Mouse (Mus musculus): ENCODE data around the gene Cd22. TPM values are rescaled to one million over a fixed set of nuclear protein-coding genes. Genes with fewer than 3 reads are reported as not detected.
"Not testable (repeated sequence)": the region's sequence is repeated elsewhere in the genome, so short reads cannot be mapped to it uniquely, and the experiment has no call there.

Cd22 gene
- polyA plus RNA-seq (2015; fragmentation: Nextera tagmentation; extraction: Ambion mirVana) = 0.35 TPM in 1 of 2 replicates, not detected in the other

- H3K36me3 ChIP-seq = no peaks in the 10 kb centered on the region
- H3K27ac ChIP-seq (replicated peaks) = no peak within 1 kb of the TSS
- WGBS = 76% methylated on average over 7 of the region's 7 CpGs
- no peak within 1 kb of the TSS for H3K9ac ChIP-seq
- no peaks in the 10 kb centered on the region for H3K27me3 ChIP-seq
- no peaks in the 10 kb centered on the region for H3K4me1 ChIP-seq (replicated peaks)
- no peaks in the 10 kb centered on the region for H3K9me3 ChIP-seq
- no peak for ATAC-seq (ENCODE audit: low FRiP score, low read depth)
- no peak within 1 kb of the TSS for H3K4me2 ChIP-seq
- H3K4me3 ChIP-seq = no peak within 1 kb of the TSS
Measured at GRCm38 (mm10) chr7:30880176-30880575, at the start of gene Cd22. TSS of gene Cd22 (minus strand) at chr7:30880342.

GRCm38 (mm10) chr7:30924581-30924980, 44.4 kb upstream of the Cd22 start, which contains the start of gene Hamp2:
TSS of gene Hamp2 (minus strand) at chr7:30924681.
- H3K4me2 ChIP-seq; H3K9me3 ChIP-seq; H3K4me3 ChIP-seq; ATAC-seq (ENCODE audit: low FRiP score, low read depth); H3K27ac ChIP-seq (replicated peaks); H3K4me1 ChIP-seq (replicated peaks); H3K27me3 ChIP-seq; H3K36me3 ChIP-seq; H3K9ac ChIP-seq: not testable (repeated sequence)
- 78% methylated on average over 2 of the region's 2 CpGs for WGBS

- ATAC-seq (ENCODE audit: low FRiP score, low read depth) = no peak
- Histone ChIP-seq H3K4me3 (no peak overlapping the region), H3K27ac (replicated peaks) (no peak overlapping the region), H3K4me1 (replicated peaks) (no peaks in the 10 kb centered on the region), H3K9me3 (no peaks in the 10 kb centered on the region), H3K27me3 (no peaks in the 10 kb centered on the region), H3K36me3 (no peaks in the 10 kb centered on the region), H3K9ac (no peak overlapping the region), H3K4me2 (no peak overlapping the region)
- 70% methylated on average over 3 of the region's 3 CpGs for WGBS
Measured at GRCm38 (mm10) chr7:30924071-30924470, 43.9 kb upstream of the Cd22 start.

- H3K4me1 ChIP-seq (replicated peaks); H3K27ac ChIP-seq (replicated peaks); H3K9me3 ChIP-seq; H3K27me3 ChIP-seq; H3K4me3 ChIP-seq; H3K36me3 ChIP-seq; ATAC-seq (ENCODE audit: low FRiP score, low read depth); H3K4me2 ChIP-seq; H3K9ac ChIP-seq: not testable (repeated sequence)
- WGBS = 56% methylated on average over 3 of the region's 3 CpGs
Measured at GRCm38 (mm10) chr7:30922490-30922889, 42.3 kb upstream of the Cd22 start.

- Histone ChIP-seq H3K9ac (no peak overlapping the region), H3K4me1 (replicated peaks) (no peaks in the 10 kb centered on the region), H3K27me3 (no peaks in the 10 kb centered on the region), H3K27ac (replicated peaks) (no peak overlapping the region), H3K9me3 (no peaks in the 10 kb centered on the region), H3K4me2 (no peak overlapping the region), H3K4me3 (no peak overlapping the region), H3K36me3 (no peaks in the 10 kb centered on the region)
- WGBS = 80% methylated on average over 3 of the region's 3 CpGs
- no peak for ATAC-seq (ENCODE audit: low FRiP score, low read depth)
Measured at GRCm38 (mm10) chr7:30920217-30920616, 40.1 kb upstream of the Cd22 start.

- no peaks in the 10 kb centered on the region for H3K9me3 ChIP-seq
- H3K27ac ChIP-seq (replicated peaks) = no peak overlapping the region
- no peaks in the 10 kb centered on the region for H3K36me3 ChIP-seq
- no peak overlapping the region for H3K4me3 ChIP-seq
- H3K27me3 ChIP-seq = no peaks in the 10 kb centered on the region
- no peak for ATAC-seq (ENCODE audit: low FRiP score, low read depth)
- 59% methylated on average over 4 of the region's 4 CpGs for WGBS
- H3K9ac ChIP-seq = no peak overlapping the region
- H3K4me1 ChIP-seq (replicated peaks) = no peaks in the 10 kb centered on the region
- no peak overlapping the region for H3K4me2 ChIP-seq
Measured at GRCm38 (mm10) chr7:30917219-30917618, 37.1 kb upstream of the Cd22 start.

GRCm38 (mm10) chr7:30916713-30917112, 36.6 kb upstream of the Cd22 start:
- no peak overlapping the region for H3K9ac ChIP-seq
- no peaks in the 10 kb centered on the region for H3K9me3 ChIP-seq
- H3K4me3 ChIP-seq = no peak overlapping the region
- no peak for ATAC-seq (ENCODE audit: low FRiP score, low read depth)
- H3K4me1 ChIP-seq (replicated peaks) = no peaks in the 10 kb centered on the region
- H3K27ac ChIP-seq (replicated peaks) = no peak overlapping the region
- no peaks in the 10 kb centered on the region for H3K36me3 ChIP-seq
- H3K27me3 ChIP-seq = no peaks in the 10 kb centered on the region
- H3K4me2 ChIP-seq = no peak overlapping the region
- 30% methylated on average over 6 of the region's 6 CpGs for WGBS

GRCm38 (mm10) chr7:30914732-30915131, 34.6 kb upstream of the Cd22 start, which contains the start of gene Mag:
TSS of gene Mag (minus strand) at chr7:30914873.
- Histone ChIP-seq H3K4me3 (no peak within 1 kb of the TSS), H3K36me3 (no peaks in the 10 kb centered on the region), H3K4me1 (replicated peaks) (no peaks in the 10 kb centered on the region), H3K27ac (replicated peaks) (no peak within 1 kb of the TSS), H3K9ac (no peak within 1 kb of the TSS), H3K9me3 (no peaks in the 10 kb centered on the region), H3K4me2 (no peak within 1 kb of the TSS), H3K27me3 (no peaks in the 10 kb centered on the region)
- ATAC-seq (ENCODE audit: low FRiP score, low read depth) = no peak
- WGBS = 75% methylated on average over 7 of the region's 8 CpGs

GRCm38 (mm10) chr7:30909773-30910172, 29.6 kb upstream of the Cd22 start:
- Histone ChIP-seq H3K27me3 (0 out of 2 replicates have a peak, but pooled peaks cover 2% of the 10 kb centered on the region), H3K9me3 (no peaks in the 10 kb centered on the region), H3K4me2 (no peak overlapping the region), H3K27ac (replicated peaks) (no peak overlapping the region), H3K9ac (no peak overlapping the region), H3K36me3 (no peaks in the 10 kb centered on the region), H3K4me1 (replicated peaks) (peaks cover 8% of the 10 kb centered on the region; the same call in 1 of the 2 replicates), H3K4me3 (no peak overlapping the region)
- no peak for ATAC-seq (ENCODE audit: low FRiP score, low read depth)
- WGBS = 88% methylated on average over 6 of the region's 6 CpGs

GRCm38 (mm10) chr7:30908992-30909431, 28.9 kb upstream of the Cd22 start:
- WGBS = 31% methylated on average over 17 of the region's 17 CpGs
- Histone ChIP-seq H3K4me3 (peak overlapping the region; percentile 26), H3K36me3 (no peaks in the 10 kb centered on the region), H3K9me3 (no peaks in the 10 kb centered on the region), H3K27me3 (0 out of 2 replicates have a peak, but pooled peaks cover 2% of the 10 kb centered on the region), H3K4me1 (replicated peaks) (peaks cover 8% of the 10 kb centered on the region; the same call in 1 of the 2 replicates), H3K27ac (replicated peaks) (no peak overlapping the region), H3K9ac (no peak overlapping the region), H3K4me2 (peak overlapping the region; percentile 54)
- ATAC-seq (ENCODE audit: low FRiP score, low read depth) = peak; percentile 20; the same call in 1 of the 2 replicates

GRCm38 (mm10) chr7:30908277-30908991, 28.3 kb upstream of the Cd22 start:
- H3K27ac ChIP-seq (replicated peaks) = no peak overlapping the region
- 4% methylated on average over 25 of the region's 26 CpGs for WGBS
- 0 out of 2 replicates have a peak, but pooled peaks cover 2% of the 10 kb centered on the region for H3K27me3 ChIP-seq
- H3K4me1 ChIP-seq (replicated peaks) = peaks cover 8% of the 10 kb centered on the region; the same call in 1 of the 2 replicates
- H3K9me3 ChIP-seq = no peaks in the 10 kb centered on the region
- no peaks in the 10 kb centered on the region for H3K36me3 ChIP-seq
- peak overlapping the region; percentile 54 for H3K4me2 ChIP-seq
- peak overlapping the region; percentile 10; the same call in 1 of the 2 replicates for H3K9ac ChIP-seq
- ATAC-seq (ENCODE audit: low FRiP score, low read depth) = peak; percentile 61; the same call in 1 of the 2 replicates
- peak overlapping the region; percentile 26 for H3K4me3 ChIP-seq

- no peak overlapping the region for H3K9ac ChIP-seq
- H3K27me3 ChIP-seq = 0 out of 2 replicates have a peak, but pooled peaks cover 2% of the 10 kb centered on the region
- no peak overlapping the region for H3K4me3 ChIP-seq
- H3K36me3 ChIP-seq = no peaks in the 10 kb centered on the region
- H3K4me1 ChIP-seq (replicated peaks) = peaks cover 8% of the 10 kb centered on the region; the same call in 1 of the 2 replicates
- H3K27ac ChIP-seq (replicated peaks) = no peak overlapping the region
- no peak overlapping the region for H3K4me2 ChIP-seq
- 55% methylated on average over 4 of the region's 4 CpGs for WGBS
- H3K9me3 ChIP-seq = no peaks in the 10 kb centered on the region
- no peak for ATAC-seq (ENCODE audit: low FRiP score, low read depth)
Measured at GRCm38 (mm10) chr7:30904042-30904441, 23.9 kb upstream of the Cd22 start.

Data from hindbrain, embryonic 15.5 days (tissue).